Mouse (Mus musculus) intestine, embryonic 15.5 days (tissue): ENCODE results near the gene Ercc8. TPM values are rescaled to one million over a fixed set of nuclear protein-coding genes. Genes with fewer than 3 reads are reported as not detected.

Source experiments
- ATAC-seq: fragments of 200-750 bp; cut with Nextera tagmentation; 2 replicates; pipeline ENCODE4 v1.8.0; 2017; ENCODE audit warnings: moderate TSS enrichment, moderate library complexity
- H3K27ac ChIP-seq: fragments of 300-500 bp; sonication (generic); 2 replicates; pipeline ENCODE4 v1.5.1; 2015; ENCODE audit warnings: mild to moderate bottlenecking, inconsistent platforms
- H3K27me3 ChIP-seq: fragments of 300-500 bp; sonication (generic); replicated peaks from 2 replicates; pipeline ENCODE4 v1.6.1; 2015; ENCODE audit warnings: inconsistent platforms
- H3K36me3 ChIP-seq: fragments of 300-500 bp; sonication (generic); 2 replicates; pipeline ENCODE4 v1.6.1; 2015; ENCODE audit warnings: inconsistent platforms
- H3K4me1 ChIP-seq: fragments of 300-500 bp; sonication (generic); replicated peaks from 2 replicates; pipeline ENCODE4 v1.6.1; 2015; ENCODE audit warnings: inconsistent platforms
- H3K4me2 ChIP-seq: fragments of 300-500 bp; sonication (generic); replicated peaks from 2 replicates; pipeline ENCODE4 v1.6.1; 2015; ENCODE audit warnings: mild to moderate bottlenecking, inconsistent platforms
- H3K4me3 ChIP-seq: fragments of 300-500 bp; sonication (generic); replicated peaks from 2 replicates; pipeline ENCODE4 v1.5.1; 2015; ENCODE audit warnings: inconsistent platforms
- H3K9ac ChIP-seq: fragments of 300-500 bp; sonication (generic); 2 replicates; pipeline ENCODE4 v1.6.1; 2015; ENCODE audit warnings: inconsistent platforms
- H3K9me3 ChIP-seq: fragments of 300-500 bp; sonication (generic); 2 replicates; pipeline ENCODE4 v1.6.1; 2016; ENCODE audit warnings: inconsistent platforms
- WGBS: fragments of 180-500 bp; shearing (Covaris S2); methylation state at CpG from one replicate; pipeline ENCODE4 v1.1.7; 2015; 5-methylcytosine and 5-hydroxymethylcytosine counted together
- polyA plus RNA-seq: library from polyadenylated mRNA; unstranded; fragments of >200 nt; fragmentation: Nextera tagmentation; extraction: Ambion mirVana; gene quantifications from 2 replicates; pipeline ENCODE4 v1.2.1, GENCODE M21; 2015

The Ercc8 gene
- 13.5 and 15.7 TPM in 2 replicates for polyA plus RNA-seq

DNA sequence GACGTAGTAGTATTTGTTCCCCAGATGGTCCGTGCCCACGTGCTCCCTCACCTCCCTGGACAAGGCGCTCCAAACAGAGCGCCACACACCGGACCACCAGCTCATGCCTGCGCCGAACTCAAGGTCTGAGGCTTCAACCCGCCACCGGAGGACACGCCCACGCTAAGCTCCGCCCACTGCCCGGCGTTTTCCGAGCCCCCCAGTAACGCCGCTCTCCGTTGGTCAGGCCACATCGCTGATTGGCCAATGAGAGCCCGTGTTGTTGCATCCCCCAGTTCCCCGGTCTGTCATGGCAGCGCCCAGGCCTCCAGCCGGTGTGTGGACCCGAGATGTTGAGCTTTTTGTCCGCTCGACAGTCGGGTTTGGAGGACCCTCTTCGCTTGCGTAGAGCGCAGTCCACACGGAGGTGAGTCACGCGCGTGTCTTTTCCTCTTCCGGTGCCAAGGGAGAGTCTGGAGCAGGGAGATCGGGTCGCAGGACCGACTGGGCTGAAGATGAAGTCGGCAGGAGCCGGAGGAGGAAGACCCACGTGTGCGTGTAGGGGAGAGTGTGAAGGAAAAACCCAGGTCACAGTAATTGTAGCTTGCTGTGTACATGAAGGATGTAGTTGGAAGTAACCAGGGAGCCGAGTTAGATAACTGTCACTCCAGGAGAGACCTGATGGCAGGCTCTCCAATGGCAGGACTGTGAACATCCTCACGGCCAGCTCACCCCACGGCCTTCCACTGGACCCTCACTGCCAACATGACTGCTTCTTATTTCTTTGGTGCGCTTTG lies at the start of gene Ercc8, which contains the start of gene Ndufaf2:
Ercc8 (plus strand) TSS at position 267 of the 776 bp plus-strand sequence.
Ndufaf2 (minus strand) TSS at position 159 of the 776 bp plus-strand sequence.
- Histone ChIP-seq H3K9ac (peak within 1 kb of the TSS; percentile 70), H3K27ac (0 out of 2 replicates have a peak within 1 kb of the TSS, but pooled peaks have one; percentile 6), H3K27me3 (no peaks in the 10 kb centered on the region), H3K4me1 (peaks cover 5% of the 10 kb centered on the region; the same call in 1 of the 2 replicates), H3K9me3 (no peaks in the 10 kb centered on the region), H3K4me2 (peak within 1 kb of the TSS; percentile 85), H3K36me3 (0 out of 2 replicates have a peak, but pooled peaks cover 5% of the 10 kb centered on the region), H3K4me3 (peak within 1 kb of the TSS; percentile 63)
- under 1% methylated on average over 47 of the region's 47 CpGs for WGBS
- peak; percentile 99 for ATAC-seq

GRCm38 (mm10) chr13:108110929-108111328 lies 47.6 kb upstream of the Ercc8 start:
- Histone ChIP-seq H3K9ac (no peak overlapping the region), H3K4me3 (no peak overlapping the region), H3K9me3 (no peaks in the 10 kb centered on the region), H3K4me1 (no peaks in the 10 kb centered on the region), H3K4me2 (no peak overlapping the region), H3K36me3 (no peaks in the 10 kb centered on the region), H3K27me3 (no peaks in the 10 kb centered on the region), H3K27ac (no peak overlapping the region)
- 87% methylated on average over 6 of the region's 6 CpGs for WGBS
- no peak for ATAC-seq

DNA sequence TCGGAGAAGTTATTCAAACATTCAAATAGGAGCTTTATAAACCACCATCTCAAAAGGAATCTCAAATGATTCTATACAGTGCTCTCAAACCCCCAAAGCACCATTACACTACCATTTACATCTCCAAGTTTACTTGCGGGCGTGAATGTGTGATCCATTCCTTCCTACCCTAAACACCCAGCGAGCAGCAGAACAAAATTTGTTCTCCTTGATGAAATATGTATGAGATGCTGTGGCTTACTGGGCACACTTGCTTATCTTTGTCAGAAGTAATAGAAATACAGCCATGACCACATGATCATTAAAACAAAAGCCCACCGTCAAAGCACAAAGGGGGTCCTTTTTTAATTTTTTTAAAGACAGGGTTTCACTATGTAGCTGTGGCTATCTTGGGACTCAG lies 45.0 kb upstream of the Ercc8 start:
- Histone ChIP-seq H3K27ac (no peak overlapping the region), H3K4me2 (no peak overlapping the region), H3K27me3 (no peaks in the 10 kb centered on the region), H3K9me3 (no peaks in the 10 kb centered on the region), H3K4me1 (no peaks in the 10 kb centered on the region), H3K36me3 (no peaks in the 10 kb centered on the region), H3K4me3 (no peak overlapping the region), H3K9ac (no peak overlapping the region)
- no peak for ATAC-seq
- 70% methylated on average over 5 of the region's 5 CpGs for WGBS

GRCm38 (mm10) chr13:108114257-108114656 lies 44.3 kb upstream of the Ercc8 start:
- ATAC-seq, result no peak
- H3K9me3 ChIP-seq, result no peaks in the 10 kb centered on the region
- H3K36me3 ChIP-seq, result no peaks in the 10 kb centered on the region
- H3K4me2 ChIP-seq, result no peak overlapping the region
- no peaks in the 10 kb centered on the region for H3K4me1 ChIP-seq
- H3K27me3 ChIP-seq, result no peaks in the 10 kb centered on the region
- 69% methylated on average over 3 of the region's 3 CpGs for WGBS
- H3K27ac ChIP-seq, result no peak overlapping the region
- no peak overlapping the region for H3K9ac ChIP-seq
- no peak overlapping the region for H3K4me3 ChIP-seq

DNA sequence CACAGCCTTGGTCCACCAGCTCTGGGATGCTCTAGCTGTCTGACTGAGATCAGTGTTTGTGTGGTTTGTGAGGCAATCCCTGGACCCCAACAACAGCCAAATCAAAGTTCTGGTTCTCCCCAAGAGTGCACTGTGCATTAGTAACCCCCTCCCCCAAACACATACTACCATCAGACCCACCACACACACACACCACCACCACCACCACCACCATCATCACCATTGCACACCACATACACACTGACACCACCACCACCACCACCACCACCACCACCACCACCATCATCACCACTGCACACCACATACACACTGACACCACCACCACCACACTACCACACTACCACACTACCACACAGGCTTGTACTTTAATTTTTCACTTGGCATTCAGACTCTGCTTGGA lies 40.9 kb upstream of the Ercc8 start:
- no peaks in the 10 kb centered on the region for H3K4me1 ChIP-seq
- no peak overlapping the region for H3K4me3 ChIP-seq
- H3K36me3 ChIP-seq, result no peaks in the 10 kb centered on the region
- no peaks in the 10 kb centered on the region for H3K27me3 ChIP-seq
- ATAC-seq, result no peak
- H3K9ac ChIP-seq, result no peak overlapping the region
- no peak overlapping the region for H3K27ac ChIP-seq
- H3K9me3 ChIP-seq, result no peaks in the 10 kb centered on the region
- no peak overlapping the region for H3K4me2 ChIP-seq

DNA sequence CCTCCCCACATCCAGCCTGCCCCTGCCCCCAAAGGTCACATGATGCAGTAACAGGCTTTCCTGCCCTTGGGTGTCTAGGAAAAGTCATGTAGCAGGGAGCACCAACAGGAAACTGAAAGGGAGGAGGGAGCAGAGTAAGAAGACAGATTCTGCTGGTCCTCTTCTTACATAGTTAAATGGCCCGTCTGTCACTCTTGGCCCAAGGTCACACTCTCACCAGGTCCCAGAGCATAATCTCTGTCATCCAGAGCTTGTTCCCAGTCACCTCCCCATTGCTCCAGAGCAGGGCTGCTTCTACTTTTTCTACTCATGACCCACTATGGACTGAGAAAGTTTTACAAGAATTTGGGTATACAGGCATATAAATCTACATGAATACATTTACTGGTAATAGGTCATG lies 40.3 kb upstream of the Ercc8 start:
- H3K4me3 ChIP-seq, result no peak overlapping the region
- 73% methylated on average over 1 of the region's 1 CpGs for WGBS
- H3K36me3 ChIP-seq, result no peaks in the 10 kb centered on the region
- no peaks in the 10 kb centered on the region for H3K9me3 ChIP-seq
- ATAC-seq, result no peak
- no peaks in the 10 kb centered on the region for H3K4me1 ChIP-seq
- no peak overlapping the region for H3K27ac ChIP-seq
- H3K9ac ChIP-seq, result no peak overlapping the region
- no peak overlapping the region for H3K4me2 ChIP-seq
- no peaks in the 10 kb centered on the region for H3K27me3 ChIP-seq

DNA sequence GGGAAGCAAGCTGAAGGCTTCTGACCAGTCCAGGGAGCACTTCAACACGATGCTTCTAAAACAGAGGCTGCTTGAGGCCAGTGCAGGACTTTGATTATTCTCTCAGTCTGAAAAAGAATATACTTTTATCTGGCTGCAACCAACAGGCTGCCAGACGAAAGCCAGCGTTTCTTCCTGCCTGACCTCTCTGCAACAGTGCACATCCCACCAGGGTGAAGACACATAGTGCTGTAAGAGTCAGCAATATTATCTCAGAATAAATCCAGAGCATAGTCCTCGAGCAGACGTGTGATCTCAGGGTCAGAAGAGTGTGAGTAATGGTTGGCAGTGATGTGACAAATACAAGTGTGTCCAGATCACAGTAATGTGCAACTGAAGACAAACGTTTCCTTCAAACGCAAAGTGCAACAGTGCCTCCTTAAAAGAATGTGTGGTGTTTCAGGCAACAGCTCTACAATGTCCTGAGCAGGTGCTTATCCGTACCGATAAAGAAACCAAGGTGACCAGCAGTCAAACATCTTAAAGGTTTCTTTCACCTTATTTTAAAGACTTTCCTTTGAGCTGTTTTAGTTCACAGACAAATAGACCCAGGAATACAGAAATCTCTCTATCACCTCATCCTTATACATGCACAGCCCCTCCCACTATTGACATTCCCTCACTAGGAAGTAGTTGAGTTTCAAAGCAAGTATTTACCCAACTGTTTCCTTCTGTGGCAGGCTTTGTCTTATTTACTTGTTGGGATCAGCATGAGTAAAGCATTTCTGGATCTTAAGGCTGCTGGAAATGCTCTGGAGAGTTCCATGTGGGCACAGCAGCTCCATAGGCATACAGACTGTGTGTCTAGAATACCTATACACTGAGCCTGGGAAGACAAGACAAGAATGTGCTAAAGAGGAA lies 38.9 kb upstream of the Ercc8 start:
- Histone ChIP-seq H3K27ac (no peak overlapping the region), H3K4me2 (no peak overlapping the region), H3K9ac (no peak overlapping the region), H3K4me1 (no peaks in the 10 kb centered on the region), H3K27me3 (no peaks in the 10 kb centered on the region), H3K4me3 (no peak overlapping the region), H3K9me3 (no peaks in the 10 kb centered on the region), H3K36me3 (no peaks in the 10 kb centered on the region)
- ATAC-seq, result no peak
- 53% methylated on average over 9 of the region's 9 CpGs for WGBS

DNA sequence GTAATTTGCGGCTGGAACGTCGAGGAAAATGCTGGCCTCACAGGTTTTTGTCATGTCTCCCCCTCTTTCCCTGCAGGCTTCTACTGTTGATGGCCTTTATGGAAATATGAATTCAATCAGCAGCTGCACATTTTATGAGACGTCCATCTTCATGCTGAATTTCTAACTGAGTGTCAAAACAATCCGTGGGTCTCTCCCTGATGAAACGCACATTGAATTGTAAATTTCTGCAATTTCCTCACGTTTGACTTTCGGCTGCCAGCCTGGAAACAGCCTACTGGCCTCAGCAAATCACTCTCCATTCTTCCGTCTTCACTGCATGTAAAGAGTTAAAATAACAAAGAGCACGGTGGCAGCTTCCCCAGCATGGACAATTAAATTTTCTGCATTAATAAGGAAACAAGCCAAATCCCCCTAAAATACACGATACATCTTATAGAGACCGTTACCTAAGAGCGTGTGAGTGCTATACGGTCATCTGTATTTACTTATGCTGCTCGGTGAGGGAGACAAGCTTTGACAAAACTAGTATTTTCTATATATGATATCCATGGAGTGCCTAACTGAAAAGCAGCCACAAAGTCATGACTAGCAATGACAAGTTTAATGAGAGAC lies 35.3 kb upstream of the Ercc8 start:
- 51% methylated on average over 15 of the region's 15 CpGs for WGBS
- no peak overlapping the region for H3K9ac ChIP-seq
- H3K4me3 ChIP-seq, result no peak overlapping the region
- no peaks in the 10 kb centered on the region for H3K4me1 ChIP-seq
- no peaks in the 10 kb centered on the region for H3K27me3 ChIP-seq
- no peak overlapping the region for H3K4me2 ChIP-seq
- H3K27ac ChIP-seq, result no peak overlapping the region
- H3K9me3 ChIP-seq, result no peaks in the 10 kb centered on the region
- ATAC-seq, result no peak
- H3K36me3 ChIP-seq, result no peaks in the 10 kb centered on the region

DNA sequence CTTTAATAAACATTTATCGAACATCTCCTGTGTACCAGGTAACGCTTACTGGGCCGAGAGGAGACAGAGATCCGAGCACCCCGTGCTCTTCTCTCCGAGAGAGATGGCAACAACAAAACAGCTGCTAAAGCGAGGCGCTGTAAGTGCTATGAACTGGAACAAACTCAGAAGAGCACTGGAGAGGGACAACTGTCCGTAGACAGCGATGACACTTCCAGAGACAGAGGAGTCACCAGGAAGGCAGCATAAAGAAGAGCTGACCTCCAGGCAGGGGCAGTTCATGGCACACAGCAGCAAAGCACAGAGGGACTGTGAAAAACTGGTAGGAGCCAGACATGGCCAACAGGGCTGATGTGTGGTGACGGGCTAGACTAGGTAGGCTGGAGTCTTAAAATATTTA lies 34.4 kb upstream of the Ercc8 start:
- Histone ChIP-seq H3K27me3 (no peaks in the 10 kb centered on the region), H3K36me3 (no peaks in the 10 kb centered on the region), H3K27ac (no peak overlapping the region), H3K4me2 (no peak overlapping the region), H3K4me1 (no peaks in the 10 kb centered on the region), H3K9me3 (no peaks in the 10 kb centered on the region), H3K9ac (no peak overlapping the region), H3K4me3 (no peak overlapping the region)
- WGBS, result 78% methylated on average over 11 of the region's 11 CpGs
- no peak for ATAC-seq

DNA sequence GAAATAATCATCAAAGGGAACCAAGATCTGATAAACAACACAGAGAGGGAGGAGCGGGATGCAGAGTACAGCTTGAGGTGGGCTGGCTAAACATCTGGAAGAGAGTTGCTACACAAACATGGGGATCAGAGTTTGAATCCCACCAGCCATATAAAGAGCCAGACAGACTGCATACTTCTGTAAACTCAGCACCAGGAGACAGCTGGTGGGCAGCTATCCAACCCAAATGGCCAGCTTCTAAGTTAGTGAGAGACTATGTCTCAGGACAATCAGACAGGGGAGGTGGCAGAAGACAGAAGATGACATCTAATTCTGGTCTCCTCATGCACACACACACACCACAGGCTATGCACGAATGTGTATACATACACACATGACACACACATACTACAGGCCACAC lies 32.3 kb upstream of the Ercc8 start:
- no peaks in the 10 kb centered on the region for H3K4me1 ChIP-seq
- no peak overlapping the region for H3K4me3 ChIP-seq
- no peak overlapping the region for H3K4me2 ChIP-seq
- no peaks in the 10 kb centered on the region for H3K36me3 ChIP-seq
- no peaks in the 10 kb centered on the region for H3K27me3 ChIP-seq
- H3K9me3 ChIP-seq, result no peaks in the 10 kb centered on the region
- WGBS, result 80% methylated on average over 2 of the region's 2 CpGs
- no peak overlapping the region for H3K9ac ChIP-seq
- ATAC-seq, result no peak
- no peak overlapping the region for H3K27ac ChIP-seq

DNA sequence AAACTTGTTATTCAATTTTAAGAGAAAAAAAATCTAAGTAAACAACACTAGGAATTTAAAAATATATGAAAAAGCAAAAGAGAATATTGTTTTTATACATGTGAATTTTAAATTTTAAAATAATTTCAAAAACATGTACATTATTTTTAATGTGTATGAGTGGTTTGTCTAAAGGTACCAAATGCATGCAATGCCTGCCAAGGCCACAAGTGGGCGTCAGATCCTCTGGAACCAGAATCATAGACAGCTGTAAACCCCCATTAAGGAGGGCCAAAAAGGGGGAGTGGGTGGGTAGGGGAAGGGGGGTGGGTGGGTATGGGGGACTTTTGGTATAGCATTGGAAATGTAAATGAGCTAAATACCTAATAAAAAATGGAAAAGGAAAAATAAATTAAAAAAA lies 31.4 kb upstream of the Ercc8 start:
- Histone ChIP-seq H3K4me3 (no peak overlapping the region), H3K27ac (no peak overlapping the region), H3K36me3 (no peaks in the 10 kb centered on the region), H3K4me1 (no peaks in the 10 kb centered on the region), H3K27me3 (no peaks in the 10 kb centered on the region), H3K9ac (no peak overlapping the region), H3K4me2 (no peak overlapping the region), H3K9me3 (no peaks in the 10 kb centered on the region)
- 7% methylated on average over 1 of the region's 1 CpGs for WGBS
- ATAC-seq, result no peak

DNA sequence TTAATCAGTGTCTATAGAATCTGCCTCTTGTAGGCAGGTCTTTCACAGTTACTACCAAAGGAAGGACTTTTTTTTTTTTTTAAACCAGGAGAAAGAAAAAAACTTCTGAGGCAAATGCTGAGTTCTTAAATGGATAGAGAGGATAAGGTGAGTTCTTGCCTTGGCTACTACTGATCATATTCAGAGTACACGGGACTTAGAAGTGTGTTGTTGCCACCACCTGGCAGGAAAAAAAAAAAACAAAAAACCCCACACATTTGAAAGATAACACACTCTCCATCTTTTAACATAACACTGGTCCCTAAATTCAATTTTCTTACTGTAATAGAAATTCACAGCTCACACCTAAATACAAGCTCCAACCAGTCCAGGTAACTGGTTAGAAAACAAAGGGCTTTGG lies 30.6 kb upstream of the Ercc8 start:
- Histone ChIP-seq H3K4me3 (no peak overlapping the region), H3K9ac (no peak overlapping the region), H3K36me3 (no peaks in the 10 kb centered on the region), H3K9me3 (no peaks in the 10 kb centered on the region), H3K4me2 (no peak overlapping the region), H3K27ac (no peak overlapping the region), H3K27me3 (no peaks in the 10 kb centered on the region), H3K4me1 (no peaks in the 10 kb centered on the region)
- WGBS, result 59% methylated on average over 1 of the region's 1 CpGs
- no peak for ATAC-seq
